Mouse (Mus musculus) brown adipose tissue, adult 24 weeks (tissue): Measurements from ENCODE around the gene 2310009B15Rik. TPM values are rescaled to one million over a fixed set of nuclear protein-coding genes. Genes with fewer than 3 reads are reported as not detected.
A peak's percentile ranks its signal among the peaks of the same experiment; 100 is the strongest.

Source experiments
- H3K27ac ChIP-seq: fragments of 200-500 bp; replicated peaks from 2 replicates; pipeline ENCODE4 v1.5.1; 2012; ENCODE audit warnings: low read depth, mild to moderate bottlenecking, low read length
- H3K4me1 ChIP-seq: fragments of 200-500 bp; 2 replicates; pipeline ENCODE4 v1.6.1; 2012; ENCODE audit warnings: low read length, mixed read lengths; ENCODE audit not compliant: control insufficient read depth, insufficient read depth, insufficient read length
- H3K4me3 ChIP-seq: fragments of 200-500 bp; 2 replicates; pipeline ENCODE4 v1.5.1; 2012; ENCODE audit warnings: low read depth, mild to moderate bottlenecking, low read length, moderate library complexity; ENCODE audit not compliant: insufficient read depth
- polyA plus RNA-seq: library from polyadenylated mRNA; stranded (reverse); fragments of >200 nt; gene quantifications from 2 replicates; pipeline ENCODE4 v1.2.4, GENCODE M21; 2012; ENCODE audit not compliant: missing spikeins, insufficient read depth, insufficient read length

2310009B15Rik gene
- polyA plus RNA-seq, 1 experiment: 24.5 TPM

DNA sequence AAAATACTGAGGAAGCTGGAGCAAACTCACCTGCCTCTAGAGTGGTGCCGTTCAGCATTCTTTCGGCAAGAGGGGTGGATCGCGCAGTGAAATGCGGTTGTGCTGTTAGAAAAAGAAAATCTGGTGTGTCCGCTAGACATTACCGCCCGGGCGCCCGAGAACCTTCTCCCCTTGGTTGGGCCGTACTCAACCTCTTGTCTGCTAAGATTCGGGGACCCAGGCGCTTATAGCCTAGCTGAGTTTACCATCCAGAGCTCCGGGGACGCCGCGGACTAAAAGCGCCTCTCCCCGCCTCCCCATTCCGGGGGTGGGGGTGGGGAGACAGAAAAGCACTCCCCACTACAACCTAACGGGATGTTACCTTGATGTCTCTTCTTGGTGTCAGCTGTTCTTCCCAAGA lies 9.5 kb downstream of the 2310009B15Rik start:
- 0 out of 2 replicates have a peak, but pooled peaks cover 9% of the 10 kb centered on the region for H3K4me1 ChIP-seq
- H3K4me3 ChIP-seq: no peak overlapping the region
- no peak overlapping the region for H3K27ac ChIP-seq

DNA sequence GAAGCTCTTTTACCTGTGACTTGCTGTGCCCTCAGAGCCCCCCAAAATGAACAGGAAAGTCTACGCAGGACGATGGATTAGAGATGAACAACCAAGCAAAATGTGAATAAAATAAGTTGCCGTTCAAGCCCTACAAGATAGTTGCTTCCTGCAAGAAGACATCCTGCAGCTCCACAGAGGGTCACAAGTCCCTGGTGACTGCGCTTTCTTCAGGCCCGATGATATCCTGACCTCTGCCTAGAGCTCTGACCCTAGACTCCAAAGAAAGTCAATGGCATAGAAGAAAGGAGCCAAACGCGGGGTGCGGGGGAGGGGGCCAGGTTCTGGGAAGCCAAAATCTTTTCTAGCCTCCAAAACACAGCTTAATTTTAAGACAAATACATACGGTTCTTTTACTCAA lies 10.1 kb downstream of the 2310009B15Rik start:
- Histone ChIP-seq H3K4me1 (0 out of 2 replicates have a peak, but pooled peaks cover 9% of the 10 kb centered on the region), H3K27ac (no peak overlapping the region), H3K4me3 (no peak overlapping the region)

DNA sequence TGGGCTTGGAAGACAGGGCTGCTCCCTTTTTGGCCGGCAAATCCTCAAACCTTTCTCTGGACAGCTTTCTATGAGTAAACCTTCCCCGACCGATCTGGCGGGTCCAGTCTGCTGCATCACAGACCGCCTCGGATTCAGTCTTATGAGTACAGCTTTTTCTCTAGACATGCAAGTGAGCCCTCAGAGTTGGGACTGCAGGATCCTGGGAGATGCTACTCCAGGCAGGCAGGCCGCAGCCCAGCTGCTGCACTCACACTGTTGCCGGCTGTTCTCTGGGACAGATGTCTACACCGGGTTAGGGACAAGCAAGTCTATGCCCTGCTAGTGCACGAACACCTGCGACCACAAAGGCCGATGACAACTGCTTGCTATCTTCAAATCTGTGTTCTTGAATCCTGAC lies 10.5 kb downstream of the 2310009B15Rik start:
- H3K4me1 ChIP-seq: 0 out of 2 replicates have a peak, but pooled peaks cover 9% of the 10 kb centered on the region
- H3K4me3 ChIP-seq: no peak overlapping the region
- no peak overlapping the region for H3K27ac ChIP-seq

DNA sequence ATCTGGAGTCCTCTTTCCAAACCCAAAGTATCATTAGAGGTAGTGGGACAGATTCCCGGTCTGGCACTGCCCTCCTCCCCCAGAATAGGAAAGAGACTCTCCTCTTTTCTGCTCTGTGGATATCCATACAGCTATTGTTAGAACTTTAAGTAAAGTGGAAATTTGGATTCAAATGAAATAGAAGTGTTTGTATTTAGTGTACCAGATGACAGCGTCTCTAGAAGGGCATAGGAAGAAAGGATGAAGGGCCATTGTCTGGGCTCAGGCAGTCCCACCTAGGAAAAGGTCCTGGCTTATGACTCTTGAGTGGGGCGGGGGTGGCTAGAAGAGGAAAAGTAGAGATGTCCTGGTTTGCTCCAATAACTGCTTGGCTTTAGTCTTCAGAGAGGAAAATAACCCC lies 11.2 kb downstream of the 2310009B15Rik start:
- H3K4me1 ChIP-seq: 0 out of 2 replicates have a peak, but pooled peaks cover 9% of the 10 kb centered on the region
- H3K4me3 ChIP-seq: no peak overlapping the region
- H3K27ac ChIP-seq: no peak overlapping the region

DNA sequence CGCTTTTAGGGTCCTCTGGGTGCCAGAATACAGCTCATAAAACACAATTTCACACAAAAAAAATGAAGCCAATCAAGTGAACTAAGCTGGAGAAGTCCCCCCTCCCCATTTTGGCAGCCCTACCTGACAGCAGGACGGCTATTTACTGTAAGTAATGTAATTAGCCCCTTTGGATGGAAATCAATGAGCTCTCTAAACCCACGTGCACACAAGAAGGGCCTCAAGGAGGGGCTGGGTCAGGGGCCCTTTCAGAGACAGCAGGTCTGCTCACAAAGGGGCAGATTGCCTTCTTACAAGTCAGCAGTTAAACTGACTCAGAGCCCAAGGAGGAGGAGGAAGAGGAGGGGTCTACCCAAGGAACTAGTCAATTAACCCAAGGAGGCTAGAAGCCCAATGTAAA lies 12.5 kb downstream of the 2310009B15Rik start:
- Histone ChIP-seq H3K27ac (no peak overlapping the region), H3K4me3 (peak overlapping the region; percentile 34; the same call in 1 of the 2 replicates), H3K4me1 (0 out of 2 replicates have a peak, but pooled peaks cover 9% of the 10 kb centered on the region)

DNA sequence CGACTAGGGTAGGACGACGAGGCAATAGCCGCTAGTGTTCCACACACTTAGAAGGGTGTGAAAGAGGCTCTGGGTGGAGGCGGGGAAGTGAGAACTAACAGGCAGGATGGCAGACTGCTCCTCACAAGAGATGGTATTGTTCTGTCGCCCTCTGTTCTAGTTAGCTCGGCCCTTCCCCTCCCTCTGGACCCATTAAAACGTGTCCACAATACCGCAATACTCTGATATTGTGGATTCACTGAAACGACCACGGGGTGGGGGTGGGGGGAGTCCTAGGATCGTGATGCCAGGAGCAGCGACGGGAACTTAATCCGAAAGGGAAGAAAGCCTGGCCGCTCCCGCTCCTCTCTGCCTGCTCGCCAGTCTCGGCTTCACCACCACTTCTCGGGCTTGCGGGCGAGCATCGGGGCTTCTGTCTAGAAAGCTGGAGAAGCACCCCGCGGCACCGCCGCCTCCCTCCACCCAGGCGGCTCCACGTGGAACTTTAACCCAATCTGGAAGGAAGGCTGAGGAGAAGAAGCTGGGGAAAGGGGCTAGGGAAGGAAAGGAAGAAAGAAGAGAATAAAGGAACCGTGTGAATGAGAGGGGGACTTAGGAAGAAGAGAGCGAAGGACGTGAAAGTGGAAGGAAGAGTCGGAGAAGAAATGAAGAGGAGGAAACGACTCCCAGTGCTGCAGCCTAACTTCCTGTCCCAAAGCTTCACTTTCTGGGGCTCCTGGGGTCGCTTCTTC lies 13.1 kb downstream of the 2310009B15Rik start:
- no peak overlapping the region for H3K27ac ChIP-seq
- 0 out of 2 replicates have a peak, but pooled peaks cover 7% of the 10 kb centered on the region for H3K4me1 ChIP-seq
- H3K4me3 ChIP-seq: peak overlapping the region; percentile 34

DNA sequence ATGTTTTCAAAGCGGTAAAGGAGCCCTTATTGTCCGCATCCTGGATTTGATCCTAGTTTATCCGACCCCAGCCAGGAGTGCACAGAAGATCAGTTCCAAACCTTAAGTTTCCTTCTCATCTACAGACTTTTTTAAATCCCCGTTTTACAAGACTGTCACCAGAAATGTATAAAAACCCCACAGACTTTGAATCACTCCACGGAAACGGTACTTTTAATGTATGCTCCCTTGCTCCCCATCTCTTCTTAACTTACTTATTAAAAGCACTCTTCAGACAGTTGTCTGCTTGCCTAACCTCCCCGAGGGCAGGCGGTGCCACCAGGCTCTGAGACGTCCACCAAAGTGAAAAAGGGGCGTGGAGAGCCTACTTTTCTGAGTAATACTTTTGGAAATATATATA lies 13.9 kb downstream of the 2310009B15Rik start:
- H3K4me1 ChIP-seq: peaks cover 3% of the 10 kb centered on the region; the same call in 1 of the 2 replicates
- no peak overlapping the region for H3K4me3 ChIP-seq
- H3K27ac ChIP-seq: no peak overlapping the region

DNA sequence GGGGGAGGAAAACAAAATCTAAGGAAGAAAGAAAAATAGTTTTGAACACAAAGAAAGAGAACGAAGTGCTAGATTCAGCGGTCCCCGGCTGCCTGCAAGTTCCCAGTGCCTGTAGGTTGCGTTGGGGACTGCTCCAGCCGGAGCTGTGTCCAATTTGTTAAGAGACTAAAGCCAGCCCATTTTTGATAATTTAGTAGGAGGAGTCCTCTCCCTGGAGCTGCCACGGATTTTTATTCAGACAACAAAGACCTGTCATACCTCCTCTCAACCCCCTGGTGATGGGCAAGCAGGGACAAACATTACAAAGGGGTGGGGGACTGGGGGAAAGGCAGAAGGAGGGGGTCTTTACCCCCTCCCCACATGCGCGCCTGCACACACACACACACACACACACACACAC lies 14.3 kb downstream of the 2310009B15Rik start:
- no peak overlapping the region for H3K27ac ChIP-seq
- H3K4me1 ChIP-seq: peaks cover 3% of the 10 kb centered on the region; the same call in 1 of the 2 replicates
- H3K4me3 ChIP-seq: no peak overlapping the region

DNA sequence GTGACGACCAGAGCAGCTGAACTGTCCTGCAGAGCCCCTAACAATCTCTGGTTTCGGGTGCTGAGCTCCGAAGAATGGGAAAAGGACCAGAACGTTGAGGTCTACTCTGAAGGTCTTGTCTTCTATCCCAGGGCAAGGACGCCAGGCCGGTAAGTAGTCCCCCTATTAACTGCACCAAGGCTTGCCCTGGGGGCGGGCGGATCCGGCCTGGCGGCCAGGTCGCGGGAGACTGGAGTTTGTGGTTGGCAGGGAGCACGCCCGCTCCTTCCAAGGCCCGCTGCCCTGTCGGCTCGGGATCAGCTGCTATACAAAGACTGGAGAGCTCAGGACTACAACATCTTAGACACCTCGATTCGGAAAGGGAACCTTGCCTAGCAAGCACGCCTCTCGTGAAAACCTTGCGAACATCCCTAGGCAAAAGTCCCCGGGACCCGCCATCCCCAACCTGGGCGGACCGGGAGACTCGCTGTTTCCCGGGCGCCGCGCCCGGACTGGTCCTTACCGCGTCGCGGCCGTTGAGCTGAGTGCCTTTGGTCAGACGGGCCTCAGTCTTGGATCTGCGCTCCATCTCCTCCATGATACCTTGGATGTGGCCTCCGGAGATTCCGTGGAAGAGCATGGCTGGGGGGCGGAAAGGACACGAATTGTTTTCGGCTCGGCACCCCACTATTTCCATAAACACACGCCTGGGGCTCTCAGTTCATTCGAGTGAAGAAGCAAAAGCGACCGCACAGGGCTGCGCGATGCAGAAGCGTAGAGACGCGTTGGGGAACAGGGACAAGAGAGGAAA lies 15.2 kb downstream of the 2310009B15Rik start:
- H3K27ac ChIP-seq: no peak overlapping the region
- H3K4me1 ChIP-seq: peaks cover 3% of the 10 kb centered on the region; the same call in 1 of the 2 replicates
- H3K4me3 ChIP-seq: peak overlapping the region; percentile 32

DNA sequence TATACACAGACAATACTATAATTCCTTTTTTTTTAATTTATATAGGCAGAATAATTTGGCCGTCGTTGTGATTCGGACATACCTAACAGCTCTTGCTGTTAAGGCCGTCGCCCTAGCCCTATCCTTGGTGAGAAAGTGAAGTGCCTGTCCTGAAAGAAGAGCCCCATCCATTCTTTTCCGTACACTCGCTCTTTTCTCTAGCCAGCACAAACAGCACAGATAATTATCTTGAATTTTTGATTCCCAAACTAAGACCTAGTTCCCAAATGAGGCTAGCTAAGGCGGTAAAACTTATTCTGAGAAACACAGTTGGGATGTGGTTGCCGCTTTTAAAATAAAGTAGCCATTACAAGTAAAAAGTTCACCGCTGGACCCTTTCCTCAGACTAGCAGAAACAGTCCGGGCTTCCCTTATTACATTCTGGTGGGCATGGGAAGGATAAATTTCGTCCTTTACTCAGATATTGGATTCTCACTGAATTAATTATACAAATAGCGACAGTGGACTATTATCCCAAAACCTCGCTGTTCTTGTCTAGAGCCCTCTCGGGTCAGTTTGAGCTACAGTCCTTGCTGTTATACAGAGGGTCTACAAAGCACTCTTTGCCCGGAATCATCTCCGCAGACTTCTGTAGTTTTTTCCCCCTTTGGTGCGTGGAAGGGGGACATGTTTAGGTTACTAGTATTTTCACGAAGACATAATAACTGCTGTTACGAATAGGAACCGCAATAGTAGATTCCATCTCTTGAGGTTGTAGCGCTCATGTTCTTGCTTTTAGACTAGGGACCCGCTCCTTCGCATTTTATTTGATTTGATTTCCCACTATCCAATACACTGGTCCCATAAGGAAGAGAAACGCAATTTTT lies 16.0 kb downstream of the 2310009B15Rik start:
- Histone ChIP-seq H3K4me3 (no peak overlapping the region), H3K27ac (no peak overlapping the region), H3K4me1 (peaks cover 3% of the 10 kb centered on the region; the same call in 1 of the 2 replicates)

DNA sequence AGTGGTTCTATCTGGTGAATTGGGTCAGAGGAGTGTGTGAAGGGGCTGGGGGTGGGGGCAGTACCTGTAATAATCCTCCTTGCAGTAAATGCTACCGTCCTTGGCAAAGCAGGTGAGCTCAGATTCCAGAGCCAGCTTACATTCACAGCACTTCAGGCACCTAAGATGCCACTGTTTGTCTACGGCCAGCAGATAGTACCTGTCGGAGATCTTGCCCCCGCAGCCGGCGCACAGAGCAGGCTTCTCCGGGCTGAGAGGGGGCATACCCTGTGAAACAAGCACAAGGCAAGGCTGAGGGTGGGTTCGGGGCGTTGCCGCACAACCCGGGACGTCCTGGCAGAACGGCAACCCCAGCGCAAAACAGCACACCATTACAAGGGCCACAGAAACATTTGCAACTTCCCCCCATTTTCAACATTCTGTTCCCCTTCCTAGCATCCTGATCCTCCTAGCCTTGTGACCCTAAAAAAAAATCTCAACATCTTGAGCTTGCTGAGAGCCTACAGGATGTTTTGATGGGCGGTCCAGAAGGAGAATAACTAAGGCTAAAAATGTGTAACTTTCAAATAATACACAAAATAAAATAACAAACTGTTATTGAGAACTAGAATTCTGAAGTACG lies 16.7 kb downstream of the 2310009B15Rik start:
- no peak overlapping the region for H3K27ac ChIP-seq
- H3K4me3 ChIP-seq: no peak overlapping the region
- H3K4me1 ChIP-seq: peaks cover 3% of the 10 kb centered on the region; the same call in 1 of the 2 replicates

DNA sequence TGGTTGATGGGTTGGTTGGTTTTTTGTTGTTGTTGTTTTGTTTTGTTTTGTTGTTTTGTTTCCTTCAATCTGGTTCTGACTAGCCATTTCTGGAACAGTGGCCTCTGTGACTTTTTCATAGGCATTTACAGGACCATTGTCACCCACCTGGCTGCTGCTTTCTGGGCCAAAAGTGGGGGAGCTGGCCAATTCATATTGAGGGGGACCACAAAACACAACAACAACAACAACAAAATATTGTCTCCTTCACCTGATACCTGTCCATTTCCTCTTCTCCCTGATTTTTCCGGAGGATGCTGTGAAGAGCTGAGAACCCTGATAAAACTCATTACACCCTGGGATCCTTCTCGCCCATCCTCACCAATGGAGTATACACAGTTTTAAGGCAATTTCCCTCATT lies 17.4 kb downstream of the 2310009B15Rik start:
- H3K4me1 ChIP-seq: peaks cover 3% of the 10 kb centered on the region; the same call in 1 of the 2 replicates
- no peak overlapping the region for H3K4me3 ChIP-seq

DNA sequence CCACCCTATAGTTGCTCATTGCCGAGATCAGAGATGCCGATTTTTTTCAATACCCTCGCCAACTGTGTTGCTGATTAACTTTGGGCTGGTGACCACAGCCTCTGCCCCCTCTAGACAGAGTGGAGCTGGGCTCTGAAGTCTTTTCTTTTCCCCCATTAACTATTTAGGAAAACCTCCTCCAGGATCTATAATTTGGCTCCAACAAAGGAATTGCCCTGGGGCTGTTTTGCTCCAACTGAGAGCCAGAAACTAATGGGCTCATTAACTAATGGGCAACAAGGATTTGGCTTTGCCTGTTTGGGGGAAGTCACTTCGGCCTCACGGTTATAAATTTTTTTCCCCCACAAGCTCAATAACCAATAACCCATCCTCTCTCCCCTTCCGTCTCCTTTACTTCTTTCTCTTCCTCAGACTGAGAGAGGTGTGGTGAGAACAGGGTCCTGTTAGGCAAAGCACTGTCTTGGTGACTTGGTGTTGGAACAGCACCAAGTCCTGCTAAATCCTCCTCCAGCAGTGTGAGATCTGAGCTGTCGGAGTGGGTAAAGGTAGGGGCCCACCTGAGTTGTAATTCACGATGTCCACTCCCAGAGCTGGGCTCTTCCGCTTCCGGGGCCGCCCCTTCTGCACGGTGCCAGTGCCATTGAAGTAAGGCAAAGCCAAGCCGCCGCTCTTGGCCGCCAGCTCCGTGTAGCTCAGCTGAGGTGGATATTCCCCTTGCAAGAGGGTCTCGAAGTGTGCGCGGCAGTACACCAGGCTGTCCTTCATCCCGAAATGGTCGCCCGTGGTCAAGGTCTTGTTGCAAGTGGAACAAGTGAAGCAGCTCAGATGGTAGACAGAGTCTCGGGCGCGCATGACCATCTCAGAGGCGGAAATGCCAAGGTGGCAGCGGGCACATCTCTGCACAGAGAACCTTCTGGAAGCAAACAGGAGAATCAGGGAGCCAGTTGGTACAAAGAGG lies 18.6 kb downstream of the 2310009B15Rik start:
- H3K4me1 ChIP-seq: no peaks in the 10 kb centered on the region; the same call in 1 of the 2 replicates
- H3K27ac ChIP-seq: no peak overlapping the region
- H3K4me3 ChIP-seq: no peak overlapping the region

More for the DNA sequence above, 17.4 kb downstream of the 2310009B15Rik start:
- no peak overlapping the region for H3K27ac ChIP-seq
